Comparison of ENCODE assay signal across 10 mouse cellular contexts in genomic region chr13:51345321-51345720, GRCm38 (mm10).
DNase-seq lines count a peak whose midpoint lies in the region; ATAC-seq and TF ChIP-seq lines count a peak whose summit lies in the region.
"Had no signal": no experiment of that assay in that cellular context is flagged by ENCODE, and none has a peak within 500 bp of the region (broad histone marks: within the 10 kb centered on the region; RNA-seq: fewer than 3 reads in every experiment).

No protein-coding gene starts in this region.

- no peaks in the 10 kb centered on the region for H3K27me3 ChIP-seq in embryonic facial prominence, embryonic 12.5 days
- no peaks in the 10 kb centered on the region for H3K27me3 ChIP-seq in forebrain, postnatal 0 days (ENCODE audit: insufficient read depth, low read length)
- no peaks in the 10 kb centered on the region for H3K27me3 ChIP-seq in limb, embryonic 14.5 days (ENCODE audit: control insufficient read depth, insufficient read depth, low read length)

- TF ChIP-seq CTCF in gastrocnemius, adult 2 months (IDR thresholded peaks at IDR 0.05), result no peak
- no peak for TF ChIP-seq CTCF in forebrain, postnatal 0 days (IDR thresholded peaks at IDR 0.05; ENCODE audit: low read depth)

- intact Hi-C loops in gastrocnemius, adult 2 months (cut with DNase I), result no loop called here
- intact Hi-C loops in heart, postnatal 25 days (cut with DNase I), result no loop called here

- H3K36me3 ChIP-seq in embryonic facial prominence, embryonic 12.5 days, result no peaks in the 10 kb centered on the region
- no peaks in the 10 kb centered on the region for H3K36me3 ChIP-seq in forebrain, postnatal 0 days (ENCODE audit: insufficient read depth)
- H3K36me3 ChIP-seq in limb, embryonic 14.5 days (ENCODE audit: control insufficient read depth, insufficient read depth, low read length), result no peaks in the 10 kb centered on the region

- no peak for DNase-seq in gastrocnemius, adult 2 months
- DNase-seq in gastrocnemius, postnatal 10 days, result no peak
- no peak for DNase-seq in forebrain, postnatal 0 days
- no peak for DNase-seq in limb, embryonic 14.5 days (ENCODE audit: low spot score)
- DNase-seq in embryo, embryonic 11 days, result no peak
- no peak for DNase-seq in heart, postnatal 25 days (ENCODE audit: low spot score)
- no peak for DNase-seq in cerebellum, adult 18-20 months
- DNase-seq: cerebellum, adult 2 months; liver, postnatal 0 days had no signal

- no peak overlapping the region for H3K9ac ChIP-seq in embryonic facial prominence, embryonic 12.5 days
- no peak overlapping the region for H3K9ac ChIP-seq in forebrain, postnatal 0 days
- no peak overlapping the region for H3K9ac ChIP-seq in limb, embryonic 14.5 days (ENCODE audit: low read depth, low read length, severe bottlenecking)
- H3K9ac ChIP-seq: liver, postnatal 0 days had no signal

- peaks cover 26% of the 10 kb centered on the region for H3K4me1 ChIP-seq in embryonic facial prominence, embryonic 12.5 days
- H3K4me1 ChIP-seq in forebrain, postnatal 0 days (ENCODE audit: insufficient read depth), result peaks cover 10% of the 10 kb centered on the region
- H3K4me1 ChIP-seq in limb, embryonic 14.5 days (ENCODE audit: control insufficient read depth, insufficient read depth, low read length), result peaks cover 12% of the 10 kb centered on the region

- no peaks in the 10 kb centered on the region for H3K9me3 ChIP-seq in embryonic facial prominence, embryonic 12.5 days
- no peaks in the 10 kb centered on the region for H3K9me3 ChIP-seq in forebrain, postnatal 0 days (ENCODE audit: low read length)
- H3K9me3 ChIP-seq in limb, embryonic 14.5 days (ENCODE audit: control insufficient read depth, low read length), result no peaks in the 10 kb centered on the region

- no peak for TF ChIP-seq POLR2A in limb, embryonic 14.5 days (IDR thresholded peaks at IDR 0.05; ENCODE audit: borderline replicate concordance, extremely low read depth, insufficient read depth, insufficient read length)

- 72% methylated on average over 4 of the region's 4 CpGs for WGBS in embryonic facial prominence, embryonic 12.5 days
- WGBS in forebrain, postnatal 0 days, result 71% methylated on average over 4 of the region's 4 CpGs
- WGBS in limb, embryonic 14.5 days, result 88% methylated on average over 4 of the region's 4 CpGs

- H3K4me3 ChIP-seq in gastrocnemius, adult 2 months, result no peak overlapping the region
- no peak overlapping the region for H3K4me3 ChIP-seq in embryonic facial prominence, embryonic 12.5 days
- H3K4me3 ChIP-seq in forebrain, postnatal 0 days (ENCODE audit: low read depth, low read length), result no peak overlapping the region
- H3K4me3 ChIP-seq in limb, embryonic 14.5 days (replicated peaks; ENCODE audit: low read length), result no peak overlapping the region

- H3K4me2 ChIP-seq in embryonic facial prominence, embryonic 12.5 days (replicated peaks), result no peak overlapping the region
- H3K4me2 ChIP-seq in forebrain, postnatal 0 days (ENCODE audit: low read depth), result no peak overlapping the region
- H3K4me2 ChIP-seq in limb, embryonic 14.5 days (replicated peaks; ENCODE audit: low read depth, low read length, severe bottlenecking), result no peak overlapping the region

- ATAC-seq in embryonic facial prominence, embryonic 12.5 days (ENCODE audit: insufficient number of reproducible peaks, insufficient read depth, low FRiP score, low TSS enrichment), result no peak
- ATAC-seq in forebrain, postnatal 0 days, result no peak
- ATAC-seq in limb, embryonic 14.5 days (ENCODE audit: low FRiP score, low read depth), result no peak
- ATAC-seq: liver, postnatal 0 days had no signal

- H3K27ac ChIP-seq in gastrocnemius, adult 2 months, result peak overlapping the region; percentile 38
- peak overlapping the region; percentile 83 for H3K27ac ChIP-seq in embryonic facial prominence, embryonic 12.5 days
- peak overlapping the region; percentile 50; the same call in 1 of the 2 replicates for H3K27ac ChIP-seq in forebrain, postnatal 0 days (ENCODE audit: low read depth, low read length)
- peak overlapping the region; percentile 58; the same call in 1 of the 2 replicates for H3K27ac ChIP-seq in limb, embryonic 14.5 days (replicated peaks; ENCODE audit: low read depth, low read length)
